Mouse (Mus musculus): Measurements from ENCODE around the gene Scaf8.
A peak's percentile ranks its signal among the peaks of the same experiment; 100 is the strongest.

The Scaf8 gene

DNA sequence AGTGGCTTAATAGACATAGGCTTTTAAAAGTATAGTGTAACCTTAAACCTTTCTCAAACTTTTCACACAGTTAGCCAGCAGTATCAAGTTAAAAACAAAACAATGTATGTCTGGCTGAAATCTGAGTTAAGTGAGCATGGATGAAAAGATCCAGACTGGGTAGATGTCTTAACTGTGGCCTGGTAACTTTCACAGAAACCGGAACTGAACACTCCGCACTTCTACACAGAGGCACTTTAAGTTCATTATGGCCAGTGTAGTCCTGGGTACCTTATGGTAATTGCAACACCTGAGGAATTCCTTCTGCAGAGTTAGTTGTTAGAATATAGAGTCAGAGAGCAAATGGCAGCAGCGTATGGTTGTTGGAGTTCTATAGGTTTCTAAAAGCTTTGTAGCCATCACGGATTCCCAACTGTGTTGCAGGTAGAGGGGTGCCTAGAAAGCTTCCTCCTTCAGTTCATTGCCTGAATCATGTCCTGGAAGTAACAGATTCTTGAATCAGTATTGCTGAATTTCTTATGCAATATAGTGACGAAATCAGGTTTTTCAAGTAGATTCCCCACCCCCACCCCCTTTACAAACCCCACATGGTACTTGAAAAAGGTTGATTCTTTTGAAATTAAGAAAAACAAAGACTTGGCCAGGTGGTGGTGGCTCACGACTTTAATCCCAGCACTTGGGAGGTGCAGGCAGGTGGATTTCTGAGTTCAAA lies 92.9 kb downstream of the Scaf8 start:
- no peak for DNase-seq (ENCODE audit: low spot score)

DNA sequence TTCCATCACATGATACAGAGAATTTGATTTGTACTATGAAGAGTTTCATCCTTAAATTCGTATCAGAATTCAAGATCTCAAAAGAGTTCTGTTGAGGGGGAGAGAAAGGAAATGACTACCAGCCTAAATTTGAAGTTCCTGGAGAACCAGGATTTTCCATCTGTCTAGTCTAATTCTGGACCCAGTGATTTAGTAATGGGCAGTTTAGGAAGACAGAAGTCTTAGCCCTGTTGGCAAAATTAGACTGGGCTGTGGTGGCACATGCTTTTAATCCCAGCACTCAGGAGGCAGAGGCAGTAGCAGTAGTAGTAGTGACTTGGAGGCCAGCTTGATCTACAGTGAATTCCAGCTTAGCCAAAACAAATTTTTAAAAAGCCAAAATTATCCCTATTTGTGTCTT lies 93.7 kb downstream of the Scaf8 start:
- no peak for DNase-seq (ENCODE audit: low spot score)

GRCm38 (mm10) chr17:3209581-3209980 lies 94.8 kb downstream of the Scaf8 start:
- no peak for DNase-seq (ENCODE audit: low spot score)

DNA sequence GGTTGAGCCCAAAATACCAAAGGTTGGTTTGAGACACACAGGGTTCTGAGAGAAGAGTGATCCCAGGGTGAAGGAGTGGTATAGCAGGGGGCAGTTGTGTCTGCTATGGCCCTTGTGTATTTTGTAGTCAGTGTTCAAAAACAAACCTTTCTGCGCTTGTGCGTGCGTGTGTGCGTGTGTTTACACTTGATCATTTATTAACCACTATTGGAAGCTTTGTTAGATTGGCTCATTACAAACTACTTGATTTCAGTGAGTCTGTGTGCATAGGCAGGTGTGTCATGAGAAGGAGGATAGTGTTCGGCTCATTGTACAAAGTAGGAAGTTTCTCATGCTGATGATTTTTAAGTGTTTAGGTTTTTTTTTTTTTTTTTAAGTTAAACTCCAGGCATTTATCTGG lies 95.4 kb downstream of the Scaf8 start:
- no peak for DNase-seq (ENCODE audit: low spot score)

- no peak for DNase-seq (ENCODE audit: low spot score)
These were observed 97.3 kb downstream of the Scaf8 start for GRCm38 (mm10) chr17:3212105-3212504.

DNA sequence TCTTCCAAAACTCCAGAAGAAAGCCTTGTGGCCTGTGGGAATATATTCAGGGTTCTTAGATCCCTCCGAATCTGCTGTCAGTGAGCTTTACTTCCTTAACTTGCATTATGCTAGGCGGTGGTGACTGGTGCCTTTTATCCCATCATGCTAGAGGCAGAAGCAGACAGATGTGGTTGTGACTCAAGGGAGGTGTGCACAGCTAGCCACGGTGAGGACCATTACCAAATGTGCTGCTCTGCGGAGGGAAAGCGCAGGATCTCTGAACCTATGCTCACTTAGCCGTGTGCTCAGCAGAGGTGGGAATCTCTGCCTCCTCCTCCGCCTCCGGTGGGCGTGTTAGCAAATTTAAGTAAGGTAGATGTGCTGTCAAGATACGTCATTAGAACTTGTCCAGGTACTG lies 98.1 kb downstream of the Scaf8 start:
- DNase-seq (ENCODE audit: low spot score) = no peak

DNA sequence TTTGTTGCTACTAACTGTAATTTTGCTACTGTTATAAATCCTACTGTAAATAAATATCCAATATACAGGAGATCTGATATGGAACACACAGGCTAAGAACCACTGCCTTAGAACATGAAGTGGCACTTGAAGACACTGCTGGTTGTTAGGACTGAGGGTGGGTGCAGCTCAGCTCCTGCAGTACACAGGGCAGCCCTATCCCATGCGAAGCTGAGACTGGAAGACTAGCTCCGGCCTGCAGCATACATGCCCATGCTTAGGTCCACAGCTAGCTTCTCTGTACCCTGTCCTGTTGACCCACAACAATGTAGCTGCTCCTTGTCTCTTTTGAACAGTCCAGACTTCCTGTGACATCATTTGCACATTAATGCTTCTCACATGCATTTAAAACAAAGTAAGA lies 100.1 kb downstream of the Scaf8 start:
- DNase-seq (ENCODE audit: low spot score) = no peak

GRCm38 (mm10) chr17:3217023-3217422 lies 102.3 kb downstream of the Scaf8 start:
- DNase-seq (ENCODE audit: low spot score) = no peak

DNA sequence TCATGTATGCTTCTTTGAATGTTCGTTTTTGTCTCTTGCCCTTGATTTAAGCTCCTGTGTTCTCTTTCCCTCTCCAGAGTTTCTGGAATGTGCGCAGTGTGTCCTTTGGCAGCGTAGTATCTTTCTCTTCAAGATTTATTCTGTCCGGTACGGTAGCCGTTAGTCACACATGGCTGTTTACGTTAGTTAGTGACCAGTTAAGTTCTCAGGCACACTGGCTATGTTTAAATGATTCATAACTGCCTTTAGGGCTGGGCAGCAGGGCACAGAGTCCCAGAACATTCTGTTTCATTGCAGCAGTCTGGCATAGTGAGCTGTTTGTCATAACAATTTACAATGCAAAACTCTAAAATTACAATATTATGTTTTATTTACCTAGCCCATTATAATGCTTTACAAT lies 103.6 kb downstream of the Scaf8 start:
- no peak for DNase-seq (ENCODE audit: low spot score)

DNA sequence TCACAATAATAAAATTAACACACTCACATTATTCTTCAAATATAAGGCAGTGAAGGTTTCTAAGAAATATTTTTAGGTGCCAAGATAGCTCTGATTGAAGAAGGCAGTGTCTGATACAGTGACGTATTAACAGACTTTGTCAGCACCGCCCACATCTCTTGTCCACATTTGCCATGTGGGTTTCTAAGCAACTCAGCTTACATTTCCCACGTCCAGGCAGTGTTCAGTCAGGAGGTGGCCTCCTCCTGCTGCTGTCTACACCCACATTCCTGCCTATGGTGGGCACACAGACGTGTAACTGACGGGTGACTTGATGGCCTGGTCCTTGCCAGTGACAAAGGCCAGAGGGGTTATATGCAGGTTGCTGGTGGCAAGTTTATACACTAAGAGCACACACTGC lies 104.1 kb downstream of the Scaf8 start:
- no peak for DNase-seq (ENCODE audit: low spot score)

GRCm38 (mm10) chr17:3220201-3220600 lies 105.4 kb downstream of the Scaf8 start:
- no peak for DNase-seq (ENCODE audit: low spot score)

GRCm38 (mm10) chr17:3223071-3223470 lies 108.3 kb downstream of the Scaf8 start:
- DNase-seq (ENCODE audit: low spot score) = no peak

DNA sequence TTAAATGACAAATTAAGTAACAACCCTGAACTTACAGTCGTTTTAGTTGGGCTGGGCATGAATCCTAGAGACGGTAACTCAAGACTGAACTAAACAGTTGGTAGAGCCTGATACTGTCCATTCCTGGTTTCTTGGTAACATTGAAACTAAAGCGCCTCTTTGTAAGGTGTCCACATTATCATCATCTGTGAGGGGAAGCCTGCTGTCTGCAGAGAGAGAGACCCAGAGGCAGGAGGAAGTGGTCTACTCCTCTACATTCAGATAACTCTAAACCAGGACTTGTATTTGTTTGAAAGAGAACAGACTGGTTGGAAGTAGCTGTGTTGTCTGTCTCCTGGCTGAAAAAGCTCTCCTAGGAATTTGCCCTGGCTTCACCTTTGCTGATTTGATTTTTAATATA lies 108.9 kb downstream of the Scaf8 start:
- DNase-seq (ENCODE audit: low spot score) = no peak

GRCm38 (mm10) chr17:3224383-3225106 lies 109.8 kb downstream of the Scaf8 start:
- peak; percentile 81 for DNase-seq (ENCODE audit: low spot score)

GRCm38 (mm10) chr17:3230231-3231000 lies 115.6 kb downstream of the Scaf8 start:
- peak; percentile 69 for DNase-seq (ENCODE audit: low spot score)

GRCm38 (mm10) chr17:3232626-3233025 lies 117.9 kb downstream of the Scaf8 start:
- no peak for DNase-seq (ENCODE audit: low spot score)

DNA sequence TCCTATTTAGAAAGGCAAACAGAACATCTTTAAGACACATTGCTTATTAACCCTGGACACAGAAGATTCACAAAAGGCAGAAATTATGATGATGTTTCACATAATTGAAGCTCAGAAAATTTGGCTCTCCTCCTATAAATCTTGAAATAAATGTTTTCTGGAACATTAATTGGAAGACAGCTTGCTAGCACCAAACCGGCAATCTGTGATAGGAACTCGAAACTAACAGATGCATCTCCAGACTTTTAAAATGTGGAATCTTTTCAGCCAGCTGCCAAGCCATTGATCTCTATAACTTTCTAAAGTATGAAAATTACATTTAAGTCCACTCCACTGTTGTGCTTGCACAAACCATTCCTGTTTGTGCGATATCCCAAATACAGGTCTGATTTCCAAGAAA lies 128.9 kb downstream of the Scaf8 start:
- no peak for DNase-seq (ENCODE audit: low spot score)

- no peak for DNase-seq (ENCODE audit: low spot score)
These were observed 130.3 kb downstream of the Scaf8 start for GRCm38 (mm10) chr17:3244881-3245739.

GRCm38 (mm10) chr17:3246665-3247370 lies 132.0 kb downstream of the Scaf8 start:
- no peak for DNase-seq (ENCODE audit: low spot score)
